Mouse (Mus musculus): ENCODE data around the gene Abhd12.

The Abhd12 gene

DNA sequence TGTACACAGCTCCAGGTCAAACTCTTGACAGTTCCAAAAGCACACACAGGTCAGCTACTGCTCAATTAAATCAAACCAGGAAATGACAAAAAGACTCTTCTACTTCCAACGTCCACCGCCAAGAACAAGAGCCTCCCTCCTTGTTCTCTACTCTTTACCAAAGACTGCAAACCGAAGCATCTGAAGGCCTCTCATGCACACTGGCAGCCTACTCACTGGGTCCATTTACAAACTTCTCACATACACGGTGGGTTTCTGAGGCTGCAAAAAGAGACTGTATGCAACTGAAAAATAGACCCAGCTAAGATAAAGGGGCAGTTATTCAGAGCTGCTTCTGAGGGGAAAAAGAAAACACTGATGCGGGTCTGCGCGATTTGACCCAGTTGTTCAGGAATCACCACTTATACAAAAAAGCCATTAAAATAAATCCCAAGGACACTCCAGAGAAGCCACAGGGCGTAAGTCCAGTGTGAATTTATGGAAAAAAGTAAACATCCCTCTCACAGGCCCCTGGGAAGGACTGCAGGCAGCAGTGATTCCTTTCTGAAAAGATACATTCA is 57.0 kb downstream of the Abhd12 start:
- no peak for DNase-seq

DNA sequence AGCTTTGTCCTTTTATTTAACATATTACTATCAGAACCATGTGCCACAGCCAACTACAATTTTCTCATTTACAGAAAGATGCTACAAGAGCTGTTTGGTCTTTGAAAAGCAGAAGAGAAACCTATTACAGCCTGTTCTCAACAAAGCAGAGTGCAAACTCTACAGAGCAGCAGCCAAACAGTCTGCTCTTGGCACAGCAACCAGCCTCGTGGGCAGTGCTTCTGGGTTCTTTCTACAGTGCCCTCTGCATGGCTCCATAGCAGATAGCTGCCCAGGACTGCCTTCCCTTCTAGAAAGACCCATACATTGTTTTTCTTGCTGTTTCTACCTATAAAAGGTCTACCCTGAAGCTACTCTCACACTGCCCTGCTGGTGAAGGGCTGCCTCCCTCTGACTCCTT is 59.7 kb downstream of the Abhd12 start:
- peak; percentile 39 to 52 for DNase-seq

- DNase-seq, result no peak
These were observed 62.5 kb downstream of the Abhd12 start for GRCm38 (mm10) chr2:150842049-150842461.

GRCm38 (mm10) chr2:150841109-150841508 is 63.4 kb downstream of the Abhd12 start:
- DNase-seq, result no peak

GRCm38 (mm10) chr2:150839686-150840471 is 64.7 kb downstream of the Abhd12 start:
- DNase-seq, result peak; percentile 45 to 56

GRCm38 (mm10) chr2:150837781-150838180 is 66.8 kb downstream of the Abhd12 start:
- no peak for DNase-seq

DNA sequence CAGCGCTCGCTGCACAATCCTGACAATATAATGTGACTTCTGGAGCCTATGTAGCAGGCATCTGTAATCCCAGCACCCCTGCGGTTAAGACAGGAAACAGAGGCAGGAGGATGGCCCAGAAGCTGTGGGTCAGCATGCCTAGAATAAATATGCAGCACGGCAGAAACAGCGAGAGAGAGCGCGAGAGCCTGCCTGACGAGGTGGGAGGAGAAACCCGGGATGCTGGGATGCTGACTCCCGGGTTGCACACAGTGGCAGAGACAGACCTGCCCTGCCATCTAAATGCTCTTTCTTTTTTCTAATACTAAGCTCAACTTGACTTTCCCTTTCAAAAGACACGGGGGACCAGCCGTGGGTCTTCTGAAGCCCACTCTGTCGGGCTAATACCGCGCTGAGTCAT is 67.6 kb downstream of the Abhd12 start:
- DNase-seq, result no peak

GRCm38 (mm10) chr2:150835975-150836374 is 68.6 kb downstream of the Abhd12 start:
- no peak for DNase-seq

GRCm38 (mm10) chr2:150834616-150835015 is 69.9 kb downstream of the Abhd12 start:
- DNase-seq, result peak in 1 of 2 experiments; percentile 37

DNA sequence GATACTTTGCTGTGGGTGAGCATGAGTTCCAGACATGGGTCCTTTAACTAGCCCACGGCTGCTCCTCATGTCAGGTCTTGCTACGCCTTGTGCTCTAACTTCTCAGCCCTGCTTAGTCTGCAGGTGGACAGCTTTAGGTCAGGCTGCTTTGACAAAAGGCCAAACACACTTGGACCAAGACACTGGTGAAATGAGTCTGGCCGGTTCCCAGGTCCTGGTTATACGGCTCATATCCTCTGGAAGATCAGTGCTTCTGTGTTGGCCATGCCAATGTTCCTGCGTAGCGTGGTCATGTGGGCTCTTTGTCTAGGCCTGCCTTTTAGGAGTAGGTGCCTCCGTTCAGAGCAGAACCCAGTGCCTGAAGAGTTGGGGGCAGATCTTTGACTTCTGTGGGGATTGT is 72.5 kb downstream of the Abhd12 start:
- peak; percentile 75 to 78 for DNase-seq

- no peak for DNase-seq
These were observed 73.6 kb downstream of the Abhd12 start for GRCm38 (mm10) chr2:150830911-150831441.

- no peak for DNase-seq
These were observed 74.5 kb downstream of the Abhd12 start for GRCm38 (mm10) chr2:150830011-150830410.

GRCm38 (mm10) chr2:150828654-150829053 is 75.9 kb downstream of the Abhd12 start:
- no peak for DNase-seq

DNA sequence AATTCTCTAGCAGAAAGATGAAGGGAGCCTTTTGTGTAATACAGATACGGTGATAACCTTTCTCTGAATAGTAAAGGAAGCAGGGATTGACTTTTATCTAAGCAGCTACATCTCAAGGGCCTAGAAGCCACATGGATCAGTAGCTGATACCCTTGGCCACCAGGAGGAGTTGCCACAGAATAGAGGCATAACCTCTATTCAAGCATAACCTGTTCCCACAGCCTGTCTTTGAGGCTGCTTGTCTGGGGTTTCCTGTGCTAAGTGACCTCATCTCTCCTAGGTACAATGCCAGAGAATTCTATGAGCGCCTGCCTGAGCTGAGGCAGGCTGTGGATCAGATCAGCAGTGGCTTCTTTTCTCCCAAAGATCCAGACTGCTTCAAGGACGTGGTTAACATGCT is 76.4 kb downstream of the Abhd12 start:
- no peak for DNase-seq

GRCm38 (mm10) chr2:150826426-150826825 is 78.1 kb downstream of the Abhd12 start:
- no peak for DNase-seq

DNA sequence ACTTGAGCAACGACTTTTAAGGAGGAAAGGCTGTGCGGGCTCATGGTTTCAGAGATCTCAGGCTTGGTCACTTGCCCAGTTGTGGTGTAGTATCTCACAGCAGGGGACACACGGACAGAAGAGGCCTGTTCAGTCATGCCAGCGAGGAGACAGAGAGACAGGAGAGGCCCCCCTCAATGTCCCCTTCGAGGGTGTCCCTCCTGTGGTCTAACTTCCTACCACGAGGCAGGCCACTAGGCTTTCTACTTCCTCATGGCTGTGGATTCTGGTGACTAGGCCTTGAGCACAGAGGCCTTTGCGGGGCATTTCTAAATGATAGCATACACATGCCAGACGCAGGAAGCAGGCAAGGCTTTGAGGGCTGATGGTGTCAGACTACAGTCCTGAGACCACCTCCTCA is 81.6 kb downstream of the Abhd12 start:
- DNase-seq, result peak in 1 of 2 experiments; percentile 34

- DNase-seq, result no peak
These were observed 83.8 kb downstream of the Abhd12 start for GRCm38 (mm10) chr2:150820720-150821119.

- no peak for DNase-seq
These were observed 85.8 kb downstream of the Abhd12 start for GRCm38 (mm10) chr2:150818742-150819141.

DNA sequence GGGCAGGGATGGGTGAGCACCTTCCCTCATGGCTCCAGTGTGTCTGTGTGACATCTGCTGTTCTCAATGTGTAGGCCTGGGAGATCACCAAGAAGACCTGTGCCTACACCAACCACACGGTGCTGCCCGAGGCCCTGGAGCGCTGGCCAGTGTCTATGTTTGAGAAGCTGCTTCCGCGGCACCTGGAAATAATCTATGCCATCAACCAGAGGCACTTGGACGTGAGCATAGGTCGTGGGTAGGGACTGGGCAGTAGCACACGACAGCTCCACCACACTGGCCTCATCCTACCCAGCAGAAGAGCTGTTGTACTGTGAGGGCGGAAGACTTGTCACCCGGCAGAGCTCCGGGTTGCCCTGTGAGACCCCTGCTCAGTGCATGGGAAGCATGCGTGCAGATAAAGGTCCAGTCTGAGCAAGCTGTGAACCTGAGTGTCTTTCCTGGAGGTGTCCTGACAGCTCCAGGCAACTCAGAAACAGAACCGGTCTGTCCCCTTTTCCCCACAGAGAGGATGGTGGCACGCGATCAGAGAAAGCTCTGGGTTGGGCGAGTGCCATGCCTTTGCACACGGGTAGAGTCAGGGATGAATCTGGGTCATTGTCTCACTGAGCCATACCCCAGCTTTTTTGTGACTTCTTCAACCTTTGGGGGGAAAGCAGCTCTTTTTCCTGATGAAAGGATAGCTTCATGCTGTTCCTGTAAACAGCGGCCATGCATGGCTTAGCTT is 87.7 kb downstream of the Abhd12 start:
- peak; percentile 57 to 61 for DNase-seq

DNA sequence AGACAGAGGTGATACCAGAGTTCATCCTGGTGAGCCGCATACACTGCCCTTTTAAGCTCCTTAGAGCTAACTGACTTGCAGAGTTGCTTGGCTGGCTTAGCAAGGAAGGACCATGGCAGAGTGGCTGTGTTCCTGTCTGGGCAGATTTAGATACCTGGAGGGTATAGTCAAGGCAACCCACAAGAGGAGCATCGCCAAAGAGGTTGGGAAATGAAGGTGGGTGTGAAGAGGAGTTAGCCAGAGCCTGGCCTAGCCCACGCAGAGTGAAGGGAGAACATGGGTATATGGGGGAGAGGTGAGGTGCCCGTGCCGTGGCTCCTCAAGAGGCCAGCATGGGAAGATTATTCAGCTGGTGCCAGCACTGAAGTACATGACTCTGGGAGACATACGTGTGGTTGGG is 91.7 kb downstream of the Abhd12 start:
- no peak for DNase-seq

GRCm38 (mm10) chr2:150810603-150811002 is 93.9 kb downstream of the Abhd12 start:
- no peak for DNase-seq

DNA sequence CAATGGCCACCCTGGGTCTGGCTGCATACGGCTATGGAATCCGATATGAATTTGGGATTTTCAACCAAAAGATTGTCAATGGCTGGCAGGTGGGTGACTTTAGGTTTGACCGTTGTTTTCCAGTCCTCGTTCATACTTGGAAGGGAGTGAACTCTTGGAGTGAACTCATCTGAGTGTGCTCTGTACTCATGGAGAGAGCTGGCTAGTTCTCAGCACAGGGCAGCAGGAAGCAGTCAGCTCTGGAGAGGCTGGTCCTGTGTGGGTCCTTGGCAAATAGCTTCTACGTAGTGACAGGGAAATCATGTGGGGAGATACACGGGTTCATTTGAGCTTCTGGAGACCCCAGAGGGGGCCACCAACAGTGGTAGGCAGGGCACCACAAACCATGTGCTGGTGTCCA is 95.7 kb downstream of the Abhd12 start:
- DNase-seq, result no peak

DNA sequence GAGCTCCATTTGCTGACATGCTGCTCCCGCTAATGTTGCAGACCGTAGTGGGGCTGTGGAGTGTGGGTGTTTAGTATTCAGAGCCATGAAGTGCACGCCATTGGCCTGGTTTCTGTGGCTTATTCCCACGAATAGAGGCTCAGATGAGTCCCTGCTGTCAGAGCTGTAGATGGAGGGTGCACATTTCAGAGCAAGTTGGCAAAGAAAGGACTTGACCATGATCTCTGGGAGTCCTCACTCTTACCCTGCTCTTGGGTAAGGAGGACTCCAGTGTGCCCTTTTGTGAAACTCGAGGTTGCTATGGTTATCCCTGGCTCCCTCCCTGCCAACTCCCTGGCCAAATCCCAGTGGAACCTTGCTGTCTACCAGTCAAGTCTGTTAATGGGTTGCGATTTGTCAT is 96.2 kb downstream of the Abhd12 start:
- DNase-seq, result peak in 1 of 2 experiments; percentile 39

DNA sequence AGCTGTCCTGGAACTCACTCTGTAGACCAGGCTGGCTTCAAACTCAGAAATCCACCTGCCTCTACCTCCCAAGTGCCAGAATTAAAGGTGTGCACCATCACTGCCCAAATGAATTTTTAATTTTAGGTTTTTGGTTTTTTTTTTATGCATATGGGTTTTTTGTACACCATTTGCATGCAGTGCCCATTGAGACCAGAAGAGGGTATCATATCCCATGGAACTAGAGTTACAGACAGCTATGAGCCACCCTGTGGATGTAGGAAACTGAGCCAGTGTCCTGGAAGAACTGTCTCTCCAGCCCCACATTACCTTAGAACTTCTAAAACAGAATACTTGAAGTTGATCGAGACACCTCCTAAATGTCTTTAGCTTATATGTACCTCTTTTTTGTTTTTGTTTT is 101.5 kb downstream of the Abhd12 start:
- DNase-seq, result peak; percentile 59 to 64
